Mouse (Mus musculus): ENCODE measurements around the gene Alox5. TPM values are rescaled to one million over a fixed set of nuclear protein-coding genes. Genes with fewer than 3 reads are reported as not detected.

Alox5 gene
- total RNA-seq (2023): 0.28 to 0.73 TPM (median 0.48 TPM) in 3 of 4 replicates, not detected in the other

GRCm38 (mm10) chr6:116460544-116461283 is at the start of gene Alox5:
Gene Alox5, minus strand, starts transcription at chr6:116461178.

GRCm38 (mm10) chr6:116506302-116507003 is 45.5 kb upstream of the Alox5 start, which contains the start of gene Olfr212:
Gene Olfr212, plus strand, starts transcription at chr6:116506516.

GRCm38 (mm10) chr6:116488791-116489190 is 27.8 kb upstream of the Alox5 start, which contains the start of gene Olfr211:
Gene Olfr211, plus strand, starts transcription at chr6:116489091.

Other genes with a start within 250 kb of the Alox5 start
- gene Zfand4, start 197.0 kb downstream of the Alox5 start, total RNA-seq (2023): 3.5 to 6.4 TPM (median 4.2 TPM) in 4 replicates
- gene March8, start 123.2 kb downstream of the Alox5 start, total RNA-seq (2023): 0.66 to 2.1 TPM (median 0.74 TPM) in 4 replicates
- gene Olfr211, start 27.9 kb upstream of the Alox5 start, total RNA-seq (2023): not detected in 4 replicates
- gene Olfr212, start 45.3 kb upstream of the Alox5 start, total RNA-seq (2023): 0.21 to 0.49 TPM (median 0.32 TPM) in 4 replicates
- gene Olfr213, start 77.3 kb upstream of the Alox5 start, total RNA-seq (2023): not detected in 4 replicates
- gene Gm5580, start 90.0 kb upstream of the Alox5 start, total RNA-seq (2023): 4.4 to 7.9 TPM (median 6.0 TPM) in 4 replicates
- not detected in 4 replicates for gene Olfr214, start 93.1 kb upstream of the Alox5 start, total RNA-seq (2023)
- not detected in 4 replicates for gene Olfr215, start 123.0 kb upstream of the Alox5 start, total RNA-seq (2023)
- gene Zfp422, start 167.8 kb upstream of the Alox5 start, total RNA-seq (2023): 16.8 to 21.7 TPM (median 19.0 TPM) in 4 replicates
- not detected in 4 replicates for gene Depp1, start 189.4 kb upstream of the Alox5 start, total RNA-seq (2023)
- 33.2 to 41.4 TPM (median 35.7 TPM) in 4 replicates for gene Rassf4, start 212.8 kb upstream of the Alox5 start, total RNA-seq (2023)